Mouse (Mus musculus): ENCODE results near the gene Zmynd8. TPM values are rescaled to one million over a fixed set of nuclear protein-coding genes. Genes with fewer than 3 reads are reported as not detected.
A peak's percentile ranks its signal among the peaks of the same experiment; 100 is the strongest.

Zmynd8 gene
- polyA plus RNA-seq, 1 experiment from 2014 or later, result 40.7 TPM

GRCm38 (mm10) chr2:165791026-165791425 lies 107.8 kb downstream of the Zmynd8 start:
- 60% methylated on average over 7 of the region's 7 CpGs for WGBS
- no peak overlapping the region for H3K9ac ChIP-seq
- H3K4me1 ChIP-seq (replicated peaks), result peaks cover 29% of the 10 kb centered on the region
- no peak overlapping the region for H3K4me3 ChIP-seq
- H3K36me3 ChIP-seq, result peaks cover 66% of the 10 kb centered on the region
- H3K27ac ChIP-seq, result no peak overlapping the region
- no peaks in the 10 kb centered on the region for H3K9me3 ChIP-seq (replicated peaks)
- H3K4me2 ChIP-seq, result no peak overlapping the region
- no peaks in the 10 kb centered on the region for H3K27me3 ChIP-seq
- ATAC-seq (replicated peaks; ENCODE audit: insufficient number of reproducible peaks, insufficient read depth, low FRiP score, low read depth), result no peak

GRCm38 (mm10) chr2:165789667-165790066 lies 109.1 kb downstream of the Zmynd8 start:
- H3K4me2 ChIP-seq, result no peak overlapping the region
- H3K9ac ChIP-seq, result no peak overlapping the region
- H3K4me1 ChIP-seq (replicated peaks), result peaks cover 29% of the 10 kb centered on the region
- H3K9me3 ChIP-seq (replicated peaks), result no peaks in the 10 kb centered on the region
- H3K27ac ChIP-seq, result no peak overlapping the region
- no peaks in the 10 kb centered on the region for H3K27me3 ChIP-seq
- ATAC-seq (replicated peaks; ENCODE audit: insufficient number of reproducible peaks, insufficient read depth, low FRiP score, low read depth), result no peak
- peaks cover 70% of the 10 kb centered on the region for H3K36me3 ChIP-seq
- H3K4me3 ChIP-seq, result no peak overlapping the region
- 92% methylated on average over 3 of the region's 3 CpGs for WGBS

- Histone ChIP-seq H3K4me3 (no peak overlapping the region), H3K27me3 (no peaks in the 10 kb centered on the region), H3K9ac (no peak overlapping the region), H3K9me3 (replicated peaks) (no peaks in the 10 kb centered on the region), H3K4me2 (no peak overlapping the region), H3K27ac (no peak overlapping the region), H3K36me3 (peaks cover 70% of the 10 kb centered on the region), H3K4me1 (replicated peaks) (peaks cover 29% of the 10 kb centered on the region)
- no peak for ATAC-seq (replicated peaks; ENCODE audit: insufficient number of reproducible peaks, insufficient read depth, low FRiP score, low read depth)
- 88% methylated on average over 9 of the region's 9 CpGs for WGBS
Observed at GRCm38 (mm10) chr2:165788796-165789195, 110.0 kb downstream of the Zmynd8 start.

GRCm38 (mm10) chr2:165788005-165788404 lies 110.8 kb downstream of the Zmynd8 start:
- peaks cover 70% of the 10 kb centered on the region for H3K36me3 ChIP-seq
- H3K9me3 ChIP-seq (replicated peaks), result no peaks in the 10 kb centered on the region
- no peak overlapping the region for H3K4me3 ChIP-seq
- H3K27ac ChIP-seq, result peak overlapping the region; percentile 77
- WGBS, result 28% methylated on average over 11 of the region's 11 CpGs
- H3K27me3 ChIP-seq, result no peaks in the 10 kb centered on the region
- H3K9ac ChIP-seq, result no peak overlapping the region
- H3K4me1 ChIP-seq (replicated peaks), result peaks cover 29% of the 10 kb centered on the region
- H3K4me2 ChIP-seq, result no peak overlapping the region
- peak; percentile 80 for ATAC-seq (replicated peaks; ENCODE audit: insufficient number of reproducible peaks, insufficient read depth, low FRiP score, low read depth)

- Histone ChIP-seq H3K4me1 (replicated peaks) (peaks cover 18% of the 10 kb centered on the region), H3K27me3 (no peaks in the 10 kb centered on the region), H3K9ac (no peak overlapping the region), H3K4me2 (no peak overlapping the region), H3K27ac (no peak overlapping the region), H3K36me3 (peaks cover 63% of the 10 kb centered on the region), H3K4me3 (no peak overlapping the region), H3K9me3 (replicated peaks) (no peaks in the 10 kb centered on the region)
- WGBS, result 66% methylated on average over 1 of the region's 1 CpGs
- ATAC-seq (replicated peaks; ENCODE audit: insufficient number of reproducible peaks, insufficient read depth, low FRiP score, low read depth), result no peak
Observed at GRCm38 (mm10) chr2:165786467-165786866, 112.3 kb downstream of the Zmynd8 start.

GRCm38 (mm10) chr2:165785312-165786036 lies 113.3 kb downstream of the Zmynd8 start:
- 87% methylated on average over 20 of the region's 20 CpGs for WGBS
- ATAC-seq (replicated peaks; ENCODE audit: insufficient number of reproducible peaks, insufficient read depth, low FRiP score, low read depth), result no peak

GRCm38 (mm10) chr2:165782324-165782723 lies 116.5 kb downstream of the Zmynd8 start:
- peaks cover 39% of the 10 kb centered on the region for H3K36me3 ChIP-seq
- H3K27me3 ChIP-seq, result no peaks in the 10 kb centered on the region
- no peak overlapping the region for H3K27ac ChIP-seq
- peaks cover 5% of the 10 kb centered on the region for H3K4me1 ChIP-seq (replicated peaks)
- no peak overlapping the region for H3K4me2 ChIP-seq
- no peak for ATAC-seq (replicated peaks; ENCODE audit: insufficient number of reproducible peaks, insufficient read depth, low FRiP score, low read depth)
- WGBS, result 34% methylated on average over 5 of the region's 5 CpGs
- H3K9me3 ChIP-seq (replicated peaks), result no peaks in the 10 kb centered on the region
- H3K4me3 ChIP-seq, result no peak overlapping the region
- no peak overlapping the region for H3K9ac ChIP-seq

More at GRCm38 (mm10) chr2:165785312-165786036, 113.3 kb downstream of the Zmynd8 start:
- Histone ChIP-seq H3K9me3 (replicated peaks) (no peaks in the 10 kb centered on the region), H3K27ac (no peak overlapping the region), H3K4me2 (no peak overlapping the region), H3K4me3 (no peak overlapping the region), H3K27me3 (no peaks in the 10 kb centered on the region), H3K9ac (no peak overlapping the region), H3K4me1 (replicated peaks) (peaks cover 14% of the 10 kb centered on the region), H3K36me3 (peaks cover 57% of the 10 kb centered on the region)

GRCm38 (mm10) chr2:165778927-165779326 lies 119.9 kb downstream of the Zmynd8 start:
- Histone ChIP-seq H3K36me3 (peaks cover 15% of the 10 kb centered on the region; the same call in 1 of the 2 replicates), H3K9ac (no peak overlapping the region), H3K4me2 (no peak overlapping the region), H3K27ac (no peak overlapping the region), H3K27me3 (no peaks in the 10 kb centered on the region), H3K9me3 (replicated peaks) (no peaks in the 10 kb centered on the region), H3K4me3 (no peak overlapping the region), H3K4me1 (replicated peaks) (peaks cover 4% of the 10 kb centered on the region)
- ATAC-seq (replicated peaks; ENCODE audit: insufficient number of reproducible peaks, insufficient read depth, low FRiP score, low read depth), result no peak
- 21% methylated on average over 6 of the region's 6 CpGs for WGBS

GRCm38 (mm10) chr2:165769375-165769948 lies 129.4 kb downstream of the Zmynd8 start:
- 0 out of 2 replicates have a peak, but pooled peaks cover 4% of the 10 kb centered on the region for H3K4me1 ChIP-seq (replicated peaks)
- H3K36me3 ChIP-seq, result no peaks in the 10 kb centered on the region
- no peak overlapping the region for H3K9ac ChIP-seq
- H3K4me2 ChIP-seq, result no peak overlapping the region
- no peaks in the 10 kb centered on the region for H3K27me3 ChIP-seq
- no peaks in the 10 kb centered on the region for H3K9me3 ChIP-seq (replicated peaks)
- 56% methylated on average over 10 of the region's 10 CpGs for WGBS
- no peak overlapping the region for H3K4me3 ChIP-seq
- H3K27ac ChIP-seq, result no peak overlapping the region
- no peak for ATAC-seq (replicated peaks; ENCODE audit: insufficient number of reproducible peaks, insufficient read depth, low FRiP score, low read depth)

GRCm38 (mm10) chr2:165768805-165769358 lies 129.9 kb downstream of the Zmynd8 start:
- Histone ChIP-seq H3K27me3 (no peaks in the 10 kb centered on the region), H3K36me3 (no peaks in the 10 kb centered on the region), H3K9me3 (replicated peaks) (no peaks in the 10 kb centered on the region), H3K27ac (no peak overlapping the region), H3K9ac (no peak overlapping the region), H3K4me2 (no peak overlapping the region), H3K4me3 (no peak overlapping the region), H3K4me1 (replicated peaks) (0 out of 2 replicates have a peak, but pooled peaks cover 4% of the 10 kb centered on the region)
- WGBS, result 37% methylated on average over 11 of the region's 11 CpGs
- ATAC-seq (replicated peaks; ENCODE audit: insufficient number of reproducible peaks, insufficient read depth, low FRiP score, low read depth), result no peak

- Histone ChIP-seq H3K9ac (no peak overlapping the region), H3K27ac (no peak overlapping the region), H3K27me3 (no peaks in the 10 kb centered on the region), H3K9me3 (replicated peaks) (no peaks in the 10 kb centered on the region), H3K36me3 (no peaks in the 10 kb centered on the region), H3K4me1 (replicated peaks) (no peaks in the 10 kb centered on the region), H3K4me3 (no peak overlapping the region), H3K4me2 (no peak overlapping the region)
- ATAC-seq (replicated peaks; ENCODE audit: insufficient number of reproducible peaks, insufficient read depth, low FRiP score, low read depth), result no peak
- 80% methylated on average over 13 of the region's 13 CpGs for WGBS
Observed at GRCm38 (mm10) chr2:165759421-165759985, 139.3 kb downstream of the Zmynd8 start.

Measured in heart, embryonic 15.5 days (tissue).